Mouse (Mus musculus) stomach, embryonic 14.5 days (tissue): ENCODE results near the gene Slc25a33. TPM values are rescaled to one million over a fixed set of nuclear protein-coding genes. Genes with fewer than 3 reads are reported as not detected.

Source experiments
- ATAC-seq: fragments of 200-750 bp; cut with Nextera tagmentation; 2 replicates; pipeline ENCODE4 v1.8.0; 2017; ENCODE audit warnings: low read depth, moderate TSS enrichment; ENCODE audit not compliant: insufficient number of reproducible peaks, insufficient read depth, low FRiP score
- H3K27ac ChIP-seq: fragments of 300-500 bp; sonication (generic); 2 replicates; pipeline ENCODE4 v1.5.1; 2014; ENCODE audit warnings: mild to moderate bottlenecking, low read length, moderate library complexity, mixed read lengths
- H3K27me3 ChIP-seq: fragments of 300-500 bp; sonication (generic); 2 replicates; pipeline ENCODE4 v1.6.1; 2014; ENCODE audit warnings: low read length, control low read depth, mixed read lengths; ENCODE audit not compliant: control insufficient read depth, insufficient read depth
- H3K36me3 ChIP-seq: fragments of 300-500 bp; sonication (generic); 2 replicates; pipeline ENCODE4 v1.6.1; 2014; ENCODE audit warnings: mild to moderate bottlenecking, control low read depth, low read length, moderate library complexity, mixed read lengths; ENCODE audit not compliant: control insufficient read depth, insufficient read depth
- H3K4me1 ChIP-seq: fragments of 300-500 bp; sonication (generic); 2 replicates; pipeline ENCODE4 v1.6.1; 2014; ENCODE audit warnings: low read length, control low read depth, mixed read lengths; ENCODE audit not compliant: control insufficient read depth, insufficient read depth
- H3K4me2 ChIP-seq: fragments of 300-500 bp; sonication (generic); replicated peaks from 2 replicates; pipeline ENCODE4 v1.6.1; 2014; ENCODE audit warnings: low read depth, low read length, control low read depth
- H3K4me3 ChIP-seq: fragments of 300-500 bp; sonication (generic); 2 replicates; pipeline ENCODE4 v1.5.1; 2014; ENCODE audit warnings: low read depth, low read length, control low read depth
- H3K9ac ChIP-seq: fragments of 300-500 bp; sonication (generic); replicated peaks from 2 replicates; pipeline ENCODE4 v1.6.1; 2014; ENCODE audit warnings: low read depth, mild to moderate bottlenecking, control low read depth, low read length, moderate library complexity, mixed read lengths
- H3K9me3 ChIP-seq: fragments of 300-500 bp; sonication (generic); 2 replicates; pipeline ENCODE4 v1.6.1; 2016; ENCODE audit warnings: low read depth, low read length, control low read depth; ENCODE audit not compliant: control insufficient read depth
- WGBS: fragments of 180-500 bp; shearing (Covaris S2); extraction: QIAGEN DNeasy Blood & Tissue Kit; methylation state at CpG from one replicate; pipeline ENCODE4 v1.1.7; 2014; 5-methylcytosine and 5-hydroxymethylcytosine counted together
- polyA plus RNA-seq: library from polyadenylated mRNA; unstranded; fragments of >200 nt; fragmentation: Nextera tagmentation; extraction: Ambion mirVana; gene quantifications from 2 replicates; pipeline ENCODE4 v1.2.1, GENCODE M21; 2014

The Slc25a33 gene
- polyA plus RNA-seq, 1 experiment from 2014 or later: 9.4 TPM

DNA sequence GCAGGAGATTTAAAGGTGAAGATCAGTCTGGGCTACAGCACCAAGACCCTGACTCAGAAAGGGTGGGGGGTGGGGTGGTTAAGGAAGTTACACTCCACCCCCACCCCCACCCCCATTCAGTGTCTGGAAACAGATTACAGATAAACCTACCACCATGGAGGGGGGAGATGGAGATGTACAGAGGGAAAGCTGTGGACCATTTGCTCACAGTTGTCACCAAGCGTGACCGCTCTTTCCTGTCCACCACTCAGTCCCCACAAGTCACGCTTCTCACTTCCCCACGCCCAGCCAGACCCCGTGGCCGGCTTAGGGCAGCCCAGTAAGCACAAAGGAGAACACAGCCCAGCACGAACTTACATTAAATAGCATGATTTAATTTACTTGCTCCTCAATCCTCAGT is 30.0 kb downstream of the Slc25a33 start:
- H3K4me2 ChIP-seq: no peak overlapping the region
- no peak overlapping the region for H3K27ac ChIP-seq
- H3K9me3 ChIP-seq: no peaks in the 10 kb centered on the region
- no peak for ATAC-seq
- 91% methylated on average over 7 of the region's 7 CpGs for WGBS
- no peaks in the 10 kb centered on the region for H3K4me1 ChIP-seq
- peaks cover 9% of the 10 kb centered on the region for H3K36me3 ChIP-seq
- no peak overlapping the region for H3K9ac ChIP-seq
- no peaks in the 10 kb centered on the region for H3K27me3 ChIP-seq
- no peak overlapping the region for H3K4me3 ChIP-seq

DNA sequence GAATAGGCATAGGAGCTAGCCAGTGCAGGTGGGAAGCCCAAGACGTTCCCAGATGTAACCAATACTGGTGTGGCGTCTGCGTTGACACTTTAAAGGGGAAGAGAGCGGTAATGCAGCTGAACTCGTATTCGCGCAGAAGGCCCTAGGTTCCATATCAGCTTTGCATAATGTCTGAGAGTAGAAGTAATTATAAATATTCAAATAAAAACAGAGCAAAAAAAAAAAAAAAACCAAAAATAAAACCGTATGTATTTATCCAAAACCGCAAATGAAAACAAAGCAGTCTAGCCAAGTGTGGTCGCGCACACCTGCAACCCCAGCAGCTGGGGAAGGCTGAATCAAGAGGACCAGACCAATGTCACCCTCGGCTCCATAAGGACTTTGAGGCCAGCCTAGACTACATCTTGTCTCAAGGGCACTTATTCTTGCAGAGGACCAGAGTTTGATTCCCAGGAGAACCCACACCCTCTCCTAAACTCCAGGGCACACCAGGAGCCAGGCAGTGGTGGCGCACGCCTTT is 32.0 kb downstream of the Slc25a33 start:
- H3K36me3 ChIP-seq: peaks cover 9% of the 10 kb centered on the region
- peaks cover under 1% of the 10 kb centered on the region; the same call in 1 of the 2 replicates for H3K4me1 ChIP-seq
- no peak overlapping the region for H3K27ac ChIP-seq
- WGBS: 93% methylated on average over 14 of the region's 14 CpGs
- ATAC-seq: no peak
- no peak overlapping the region for H3K4me3 ChIP-seq
- H3K27me3 ChIP-seq: no peaks in the 10 kb centered on the region
- H3K4me2 ChIP-seq: no peak overlapping the region
- no peak overlapping the region for H3K9ac ChIP-seq
- H3K9me3 ChIP-seq: no peaks in the 10 kb centered on the region

DNA sequence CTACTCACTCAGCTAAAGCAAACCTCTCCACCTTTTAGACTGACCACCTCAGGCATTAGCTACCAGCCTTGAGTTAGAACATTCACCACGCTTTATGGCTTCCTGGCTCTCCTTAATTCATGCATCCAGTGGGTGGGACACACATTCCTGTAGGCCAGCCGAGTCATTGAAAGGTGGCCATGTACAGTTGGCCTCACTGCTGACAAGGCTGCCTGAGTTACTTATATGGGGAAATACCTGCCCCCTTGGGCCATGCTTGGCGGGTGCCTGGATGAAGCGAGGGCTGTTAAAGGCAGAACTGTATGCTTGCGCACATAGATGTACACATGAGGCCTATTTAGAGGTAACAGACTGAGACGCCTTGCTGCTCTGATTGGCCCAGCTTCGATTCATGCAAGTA is 33.8 kb downstream of the Slc25a33 start:
- no peak overlapping the region for H3K27ac ChIP-seq
- H3K4me1 ChIP-seq: peaks cover 17% of the 10 kb centered on the region
- no peak for ATAC-seq
- WGBS: 85% methylated on average over 7 of the region's 7 CpGs
- no peaks in the 10 kb centered on the region for H3K27me3 ChIP-seq
- H3K4me3 ChIP-seq: no peak overlapping the region
- peaks cover 9% of the 10 kb centered on the region for H3K36me3 ChIP-seq
- H3K9ac ChIP-seq: no peak overlapping the region
- H3K4me2 ChIP-seq: no peak overlapping the region
- H3K9me3 ChIP-seq: no peaks in the 10 kb centered on the region

DNA sequence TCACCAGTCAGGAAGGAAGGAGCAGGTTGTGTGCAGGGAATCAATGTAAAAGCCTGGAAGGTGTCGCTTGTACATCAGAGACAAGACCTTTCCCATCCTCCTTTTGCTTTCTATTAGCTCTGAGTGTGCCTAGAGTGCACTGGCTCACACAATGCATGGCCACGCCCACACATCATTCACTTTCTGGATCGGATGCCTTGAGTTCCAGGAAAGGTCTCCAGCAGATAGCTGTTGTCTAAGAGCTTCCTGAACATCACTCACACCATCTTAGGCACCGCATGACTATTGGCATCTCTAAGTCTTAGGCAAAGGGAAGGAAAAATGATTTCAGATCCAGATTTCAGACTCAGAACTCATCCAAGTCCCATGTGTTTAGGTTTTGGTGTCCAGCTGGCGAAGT is 34.6 kb downstream of the Slc25a33 start:
- Histone ChIP-seq H3K9me3 (no peaks in the 10 kb centered on the region), H3K4me1 (peaks cover 22% of the 10 kb centered on the region), H3K27ac (no peak overlapping the region), H3K27me3 (no peaks in the 10 kb centered on the region), H3K36me3 (peaks cover 9% of the 10 kb centered on the region), H3K4me2 (no peak overlapping the region), H3K4me3 (no peak overlapping the region), H3K9ac (no peak overlapping the region)
- ATAC-seq: no peak
- 62% methylated on average over 5 of the region's 5 CpGs for WGBS

DNA sequence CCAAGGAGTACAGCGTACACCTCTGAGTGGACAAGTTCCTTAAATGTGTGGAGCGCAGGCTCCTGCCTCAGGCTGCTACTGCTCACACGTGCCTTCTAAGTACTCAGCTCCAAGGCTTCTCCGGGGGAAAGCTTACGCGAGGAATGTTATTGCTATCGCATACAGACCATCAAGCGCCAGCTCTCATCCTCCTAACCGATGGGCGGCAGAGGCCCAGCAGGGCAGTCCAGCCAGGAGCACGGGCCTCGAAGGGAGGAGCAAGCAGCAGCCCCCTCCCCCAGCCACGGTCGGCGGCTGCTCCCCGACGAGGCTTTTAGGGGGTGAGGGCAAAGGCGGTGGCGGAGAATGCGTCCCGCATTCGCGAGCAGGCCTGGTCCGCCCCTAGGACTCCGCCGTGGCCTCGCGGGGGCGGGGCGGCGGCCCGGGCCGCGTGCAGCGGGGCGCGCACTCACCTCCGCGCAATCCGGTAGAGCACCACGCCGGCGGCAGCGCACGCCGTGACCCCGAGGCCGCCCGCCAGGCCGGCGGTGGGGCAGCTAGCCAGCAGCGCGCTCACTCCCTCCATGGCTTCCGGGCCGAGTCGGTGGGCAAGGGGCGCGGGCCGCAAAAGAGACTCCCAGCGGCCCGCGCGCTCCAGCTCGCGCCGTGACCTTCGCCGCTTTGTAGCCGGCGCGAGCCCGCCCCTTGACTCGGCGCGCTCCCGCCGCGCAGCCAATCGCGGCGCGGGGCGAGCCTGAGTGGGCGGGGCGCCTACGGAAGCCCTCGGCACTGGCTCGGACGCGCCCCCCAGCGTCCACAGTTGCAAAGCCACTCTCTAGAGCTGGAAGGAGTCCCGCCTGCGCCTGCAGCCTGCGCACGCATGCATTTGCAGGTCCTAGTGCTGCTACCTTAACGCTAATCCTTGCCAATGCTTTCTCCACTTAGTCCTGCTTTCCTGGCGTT is 36.4 kb downstream of the Slc25a33 start, which contains the start of gene Tmem201:
TSS of gene Tmem201 (minus strand) at position 662 of the 942 bp plus-strand sequence.
- ATAC-seq: peak; percentile 89
- H3K4me2 ChIP-seq: peak within 1 kb of the TSS; percentile 100
- under 1% methylated on average over 86 of the region's 97 CpGs for WGBS

DNA sequence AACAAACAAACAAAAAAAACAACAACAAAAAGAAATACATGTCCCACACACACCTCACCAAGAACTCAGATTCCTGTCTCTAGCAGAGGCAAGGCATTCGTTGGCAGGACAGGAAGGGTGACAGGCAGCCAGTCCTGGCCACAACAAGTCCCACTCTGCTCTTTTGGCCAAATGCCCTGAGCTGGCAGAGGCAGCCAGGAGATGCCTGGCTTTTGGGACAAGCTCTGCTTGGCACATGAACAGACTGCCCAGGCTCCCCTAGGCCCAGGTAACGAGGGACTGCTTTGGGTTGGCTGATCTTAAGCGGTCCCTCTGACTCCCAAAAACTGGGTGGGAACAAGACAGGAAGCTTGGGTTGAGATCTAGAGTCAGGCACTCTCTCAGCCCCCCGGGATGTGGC is 37.5 kb downstream of the Slc25a33 start:
- no peaks in the 10 kb centered on the region for H3K9me3 ChIP-seq
- WGBS: 31% methylated on average over 4 of the region's 4 CpGs
- peak overlapping the region; percentile 100 for H3K4me2 ChIP-seq
- H3K36me3 ChIP-seq: peaks cover 3% of the 10 kb centered on the region
- no peak overlapping the region for H3K27ac ChIP-seq
- no peak for ATAC-seq
- H3K9ac ChIP-seq: peak overlapping the region; percentile 86
- H3K27me3 ChIP-seq: no peaks in the 10 kb centered on the region
- H3K4me3 ChIP-seq: peak overlapping the region; percentile 87
- H3K4me1 ChIP-seq: peaks cover 37% of the 10 kb centered on the region

More for the DNA sequence above, 36.4 kb downstream of the Slc25a33 start, which contains the start of gene Tmem201:
- H3K4me1 ChIP-seq: peaks cover 36% of the 10 kb centered on the region
- no peaks in the 10 kb centered on the region for H3K9me3 ChIP-seq
- H3K27me3 ChIP-seq: no peaks in the 10 kb centered on the region
- peak within 1 kb of the TSS; percentile 86 for H3K9ac ChIP-seq
- H3K4me3 ChIP-seq: peak within 1 kb of the TSS; percentile 87
- peaks cover 5% of the 10 kb centered on the region for H3K36me3 ChIP-seq
- H3K27ac ChIP-seq: peak within 1 kb of the TSS; percentile 83

DNA sequence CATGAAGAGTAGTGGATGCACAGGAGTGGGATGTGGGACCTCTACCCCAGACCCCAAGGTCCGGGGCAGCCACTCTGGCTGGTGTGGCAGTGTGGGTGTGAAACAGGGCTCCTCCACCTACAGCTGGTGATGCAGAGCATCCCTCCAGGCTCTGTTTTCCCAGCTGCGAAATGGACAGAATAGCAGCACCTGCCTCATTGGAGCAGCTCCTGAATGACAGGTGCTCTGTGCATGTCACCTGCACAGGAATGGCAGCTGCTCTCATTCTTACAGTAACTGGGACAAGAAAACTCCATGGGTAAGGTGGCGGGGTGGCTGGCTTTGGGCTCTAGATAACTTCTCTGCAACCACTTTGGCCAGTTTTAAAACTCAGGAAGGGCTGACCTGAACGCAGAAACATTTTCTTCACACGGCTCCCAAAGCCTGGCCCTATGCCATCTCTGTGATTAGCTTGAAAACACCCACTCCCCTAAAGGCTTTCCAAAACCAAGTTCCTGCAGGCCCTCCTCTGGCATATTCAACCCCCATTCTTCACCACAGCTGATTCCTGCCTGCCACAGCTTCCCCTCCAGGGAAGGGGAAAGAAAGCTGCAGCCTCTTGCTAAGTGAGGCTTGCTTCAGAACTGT is 38.3 kb downstream of the Slc25a33 start:
- peaks cover 7% of the 10 kb centered on the region for H3K36me3 ChIP-seq
- H3K4me3 ChIP-seq: no peak overlapping the region
- 70% methylated on average over 5 of the region's 5 CpGs for WGBS
- H3K9ac ChIP-seq: no peak overlapping the region
- H3K27ac ChIP-seq: no peak overlapping the region
- no peaks in the 10 kb centered on the region for H3K9me3 ChIP-seq
- ATAC-seq: no peak
- H3K4me2 ChIP-seq: 0 out of 2 replicates have a peak overlapping the region, but pooled peaks have one; percentile 100
- no peaks in the 10 kb centered on the region for H3K27me3 ChIP-seq
- H3K4me1 ChIP-seq: peaks cover 37% of the 10 kb centered on the region

DNA sequence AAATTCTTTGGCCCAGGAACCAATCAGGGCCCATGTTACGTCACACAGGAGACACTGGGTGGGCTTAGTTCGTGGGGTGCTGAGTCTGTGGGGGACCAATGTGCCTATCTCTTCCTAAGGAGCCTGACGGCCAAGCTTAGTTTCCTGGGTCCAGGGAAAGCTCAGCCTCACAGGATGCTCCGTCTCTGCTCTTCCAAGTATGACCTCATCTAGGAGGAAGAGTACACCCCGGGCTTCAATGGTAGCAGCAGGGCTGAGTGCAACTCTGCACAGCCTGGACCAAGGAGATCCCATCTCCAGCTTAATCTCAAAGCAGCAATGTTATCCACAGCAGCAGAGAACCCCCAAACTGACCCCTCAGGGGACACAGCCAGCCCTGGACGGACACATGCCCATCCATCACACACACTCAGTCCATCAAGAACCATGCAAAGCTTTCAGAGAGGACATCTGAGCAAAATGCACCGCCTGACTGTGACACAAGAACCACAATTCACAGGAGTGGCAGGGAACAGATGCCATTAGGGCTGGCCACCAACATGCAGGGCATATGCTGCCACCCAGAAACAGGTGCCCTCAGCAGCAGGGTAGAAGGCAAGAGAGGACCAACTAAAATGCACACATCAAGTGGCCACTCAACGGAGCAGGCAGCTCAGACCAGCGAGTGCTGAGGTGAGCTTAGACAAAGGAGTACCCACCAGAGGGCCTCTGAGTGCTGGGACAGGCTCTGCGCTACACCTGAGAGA is 39.2 kb downstream of the Slc25a33 start:
- Histone ChIP-seq H3K36me3 (peaks cover 8% of the 10 kb centered on the region), H3K9ac (no peak overlapping the region), H3K9me3 (no peaks in the 10 kb centered on the region), H3K4me2 (no peak overlapping the region), H3K4me3 (no peak overlapping the region), H3K27ac (no peak overlapping the region), H3K27me3 (no peaks in the 10 kb centered on the region), H3K4me1 (peaks cover 37% of the 10 kb centered on the region)
- ATAC-seq: no peak
- 73% methylated on average over 10 of the region's 10 CpGs for WGBS
